In genomic region chr10:111936491-111937145, GRCm38 (mm10) we compare ENCODE assay signal across 10 mouse cellular contexts. TPM values are rescaled to one million over a fixed set of nuclear protein-coding genes. Genes with fewer than 3 reads are reported as not detected.
DNase-seq lines count a peak whose midpoint lies in the region; ATAC-seq lines count a peak whose summit lies in the region.
"Had no signal": no experiment of that assay in that cellular context is flagged by ENCODE, and none has a peak within 500 bp of the region (broad histone marks: within the 10 kb centered on the region; RNA-seq: fewer than 3 reads in every experiment).

No protein-coding gene starts in this region.

- WGBS in forebrain, embryonic 13.5 days, result 73% methylated on average over 13 of the region's 13 CpGs
- WGBS in forebrain, embryonic 11.5 days, result 83% methylated on average over 13 of the region's 13 CpGs

- H3K4me3 ChIP-seq in forebrain, embryonic 13.5 days, result no peak overlapping the region
- no peak overlapping the region for H3K4me3 ChIP-seq in forebrain, embryonic 11.5 days (ENCODE audit: low read depth, low read length)
- H3K4me3 ChIP-seq: erythroblast, embryonic 14.5 days; neural tube, embryonic 12.5 days had no signal

- intact Hi-C loops in left cerebral cortex, postnatal 36 days (cut with DNase I), result no loop called here

- no peaks in the 10 kb centered on the region; the same call in 1 of the 2 replicates for H3K4me1 ChIP-seq in forebrain, embryonic 13.5 days
- H3K4me1 ChIP-seq in forebrain, embryonic 11.5 days (replicated peaks; ENCODE audit: control insufficient read depth, insufficient read depth, low read length), result no peaks in the 10 kb centered on the region
- H3K4me1 ChIP-seq: neural tube, embryonic 12.5 days had no signal

- ATAC-seq in forebrain, embryonic 13.5 days, result peak; percentile 68
- no peak for ATAC-seq in forebrain, embryonic 11.5 days (replicated peaks; ENCODE audit: low FRiP score)
- peak; percentile 95 for ATAC-seq in megakaryocyte progenitor cell, adult 5-6 weeks (replicated peaks; ENCODE audit: poor library complexity)

- H3K27me3 ChIP-seq in forebrain, embryonic 13.5 days, result no peaks in the 10 kb centered on the region
- H3K27me3 ChIP-seq in forebrain, embryonic 11.5 days (ENCODE audit: control insufficient read depth, insufficient read depth, low read length), result no peaks in the 10 kb centered on the region
- H3K27me3 ChIP-seq: neural tube, embryonic 12.5 days had no signal

- DNase-seq in forebrain, embryonic 11.5 days (ENCODE audit: low spot score), result no peak
- peak; percentile 18 to 43 for DNase-seq in adrenal gland, adult 18-20 months (ENCODE audit: low spot score in 2 of 2)
- DNase-seq in heart, adult 8-10 months (ENCODE audit: low spot score), result peak; percentile 78
- peak; percentile 30 to 44 for DNase-seq in kidney, adult 8-10 months
- no peak for DNase-seq in left cerebral cortex, postnatal 36 days (ENCODE audit: low spot score in 2 of 2)
- DNase-seq in left cerebral cortex, adult 11 months (ENCODE audit: low spot score), result no peak

- no peak overlapping the region for H3K27ac ChIP-seq in forebrain, embryonic 13.5 days
- H3K27ac ChIP-seq in forebrain, embryonic 11.5 days (ENCODE audit: low read depth, low read length), result no peak overlapping the region
- H3K27ac ChIP-seq: neural tube, embryonic 12.5 days had no signal

- no peaks in the 10 kb centered on the region for H3K9me3 ChIP-seq in forebrain, embryonic 13.5 days (replicated peaks)
- H3K9me3 ChIP-seq in forebrain, embryonic 11.5 days (ENCODE audit: control insufficient read depth, low read length), result no peaks in the 10 kb centered on the region
- H3K9me3 ChIP-seq: neural tube, embryonic 12.5 days had no signal

- no peak overlapping the region for H3K4me2 ChIP-seq in forebrain, embryonic 13.5 days
- H3K4me2 ChIP-seq in forebrain, embryonic 11.5 days (ENCODE audit: low read depth, low read length, severe bottlenecking), result no peak overlapping the region
- H3K4me2 ChIP-seq: neural tube, embryonic 12.5 days had no signal

- no peak overlapping the region for H3K9ac ChIP-seq in forebrain, embryonic 13.5 days
- H3K9ac ChIP-seq in forebrain, embryonic 11.5 days (ENCODE audit: low read length), result no peak overlapping the region
- H3K9ac ChIP-seq: neural tube, embryonic 12.5 days had no signal

- H3K36me3 ChIP-seq in forebrain, embryonic 13.5 days (ENCODE audit: poor library complexity, severe bottlenecking), result no peaks in the 10 kb centered on the region
- no peaks in the 10 kb centered on the region for H3K36me3 ChIP-seq in forebrain, embryonic 11.5 days (ENCODE audit: control insufficient read depth, insufficient read depth, low read length)
- H3K36me3 ChIP-seq: neural tube, embryonic 12.5 days had no signal

RNA-seq across cellular contexts. Expression of gene Krr1, which starts 35.8 kb away (rescaled TPM):
- 51.4 and 54.7 TPM in 2 replicates for polyA plus RNA-seq in forebrain, embryonic 13.5 days (2015; fragmentation: Nextera tagmentation; extraction: Ambion mirVana)
- 63.3 and 70.7 TPM in 2 replicates for polyA plus RNA-seq in forebrain, embryonic 11.5 days (2014; fragmentation: Nextera tagmentation; extraction: Ambion mirVana)
- total RNA-seq in adrenal gland, adult 18-20 months (2021), result 10 to 100 TPM; 34.5 to 38.6 TPM
- total RNA-seq in heart, adult 8-10 months (2022), result 10 to 100 TPM; 19.6 to 23.3 (median 21.5) TPM
- 74.9 and 77.0 TPM in 2 replicates for total RNA-seq in megakaryocyte progenitor cell, adult 5-6 weeks (2015)
- total RNA-seq in megakaryocyte progenitor cell, adult 5-6 weeks (2017), result 55.8 and 63.2 TPM in 2 replicates
- total RNA-seq in left cerebral cortex, postnatal 36 days (2021), result 10 to 100 TPM; 35.3 to 38.8 TPM

Comparison
In these comparisons a context has a peak if more than half of its experiments do, and no peak if none do; other contexts are left out.
1. DNase-seq: peak in adrenal gland, adult 18-20 months (2 of 2), heart, adult 8-10 months (single experiment) and kidney, adult 8-10 months (2 of 2); none in forebrain, embryonic 11.5 days (single experiment), left cerebral cortex, postnatal 36 days (0 of 2) and left cerebral cortex, adult 11 months (single experiment).